Comparison of ENCODE assay signal across 8 mouse cellular contexts in genomic region chr7:12780151-12780830, GRCm38 (mm10). TPM values are rescaled to one million over a fixed set of nuclear protein-coding genes. Genes with fewer than 3 reads are reported as not detected.
DNase-seq lines count a peak whose midpoint lies in the region; ATAC-seq and TF ChIP-seq lines count a peak whose summit lies in the region.

No protein-coding gene starts in this region.

- no peak for TF ChIP-seq CTCF in Patski (IDR thresholded peaks at IDR 0.05)

- in situ Hi-C loops in Patski (cut with MboI; ENCODE audit: low pct_unique_long_range_greater_than_20kb): no loop called here

- H3K4me3 ChIP-seq in hindbrain, embryonic 13.5 days: peak overlapping the region; percentile 73

- ATAC-seq in Patski: peak; percentile 38
- peak; percentile 95 for ATAC-seq in hindbrain, embryonic 13.5 days (ENCODE audit: low FRiP score)

- WGBS in hindbrain, embryonic 13.5 days: under 1% methylated on average over 57 of the region's 57 CpGs

- no peak for DNase-seq in Patski (ENCODE audit: low read depth, low spot score)
- peak; percentile 85 for DNase-seq in cerebellum, adult 9-11 months
- DNase-seq in frontal cortex, postnatal 14 days (ENCODE audit: low spot score in 2 of 2): peak; percentile 81 to 82
- DNase-seq in left cerebral cortex, adult 11 months (ENCODE audit: low spot score): peak; percentile 80
- peak; percentile 73 for DNase-seq in lung, postnatal 25 days (ENCODE audit: low spot score)
- DNase-seq in retina, embryonic 14.5 days (ENCODE audit: low spot score): peak; percentile 90
- peak; percentile 82 for DNase-seq in thymus, postnatal 25 days

- CTCF ChIA-PET in Patski (lab: Charles Lee): no interaction called here

- peak overlapping the region; percentile 87 for H3K9ac ChIP-seq in hindbrain, embryonic 13.5 days

- H3K27ac ChIP-seq in hindbrain, embryonic 13.5 days: peak overlapping the region; percentile 74

- POLR2A ChIA-PET in Patski (lab: Charles Lee): no interaction called here

- H3K9me3 ChIP-seq in hindbrain, embryonic 13.5 days: no peaks in the 10 kb centered on the region

- H3K27me3 ChIP-seq in Patski: no peaks in the 10 kb centered on the region
- no peaks in the 10 kb centered on the region for H3K27me3 ChIP-seq in hindbrain, embryonic 13.5 days

- H3K4me1 ChIP-seq in hindbrain, embryonic 13.5 days (replicated peaks): peaks cover 12% of the 10 kb centered on the region

- peaks cover 3% of the 10 kb centered on the region for H3K36me3 ChIP-seq in hindbrain, embryonic 13.5 days

- peak overlapping the region; percentile 91 for H3K4me2 ChIP-seq in hindbrain, embryonic 13.5 days

RNA-seq across cellular contexts. Expression of gene Zscan18, which starts 23.1 kb away (rescaled TPM):
- 1.0 TPM for polyA plus RNA-seq in Patski (2021)
- 20.1 and 22.9 TPM in 2 replicates for polyA plus RNA-seq in hindbrain, embryonic 13.5 days (2015; fragmentation: Nextera tagmentation; extraction: Ambion mirVana)

RNA-seq across cellular contexts. Expression of gene Zfp329, which starts 38.4 kb away (rescaled TPM):
- 6.1 TPM for polyA plus RNA-seq in Patski (2021)
- polyA plus RNA-seq in hindbrain, embryonic 13.5 days (2015; fragmentation: Nextera tagmentation; extraction: Ambion mirVana): 30.6 and 31.3 TPM in 2 replicates

RNA-seq across cellular contexts. Expression of gene Vmn2r56, which starts 45.5 kb away (rescaled TPM):
- not detected for polyA plus RNA-seq in Patski (2021)
- not detected in 2 replicates for polyA plus RNA-seq in hindbrain, embryonic 13.5 days (2015; fragmentation: Nextera tagmentation; extraction: Ambion mirVana)

RNA-seq across cellular contexts. Expression of gene Zfp110, which starts 54.3 kb away (rescaled TPM):
- polyA plus RNA-seq in Patski (2021): 8.1 TPM
- 28.9 and 33.3 TPM in 2 replicates for polyA plus RNA-seq in hindbrain, embryonic 13.5 days (2015; fragmentation: Nextera tagmentation; extraction: Ambion mirVana)

Comparison
In these comparisons a context has a peak if more than half of its experiments do, and no peak if none do; other contexts are left out.
1. RNA of gene Zscan18, which starts 23.1 kb away (polyA plus RNA-seq): 20.1 to 22.9 TPM in hindbrain, embryonic 13.5 days; 1.0 TPM in Patski (single experiment); every median in the first group is over 10 times any median in the second.